Mouse (Mus musculus): ENCODE data around the gene Mfap5. TPM values are rescaled to one million over a fixed set of nuclear protein-coding genes. Genes with fewer than 3 reads are reported as not detected.
"Not testable (repeated sequence)": the region's sequence is repeated elsewhere in the genome, so short reads cannot be mapped to it uniquely, and the experiment has no call there.

The Mfap5 gene
- total RNA-seq, 2 experiments from 2014 or later: 226 to 237 TPM

DNA sequence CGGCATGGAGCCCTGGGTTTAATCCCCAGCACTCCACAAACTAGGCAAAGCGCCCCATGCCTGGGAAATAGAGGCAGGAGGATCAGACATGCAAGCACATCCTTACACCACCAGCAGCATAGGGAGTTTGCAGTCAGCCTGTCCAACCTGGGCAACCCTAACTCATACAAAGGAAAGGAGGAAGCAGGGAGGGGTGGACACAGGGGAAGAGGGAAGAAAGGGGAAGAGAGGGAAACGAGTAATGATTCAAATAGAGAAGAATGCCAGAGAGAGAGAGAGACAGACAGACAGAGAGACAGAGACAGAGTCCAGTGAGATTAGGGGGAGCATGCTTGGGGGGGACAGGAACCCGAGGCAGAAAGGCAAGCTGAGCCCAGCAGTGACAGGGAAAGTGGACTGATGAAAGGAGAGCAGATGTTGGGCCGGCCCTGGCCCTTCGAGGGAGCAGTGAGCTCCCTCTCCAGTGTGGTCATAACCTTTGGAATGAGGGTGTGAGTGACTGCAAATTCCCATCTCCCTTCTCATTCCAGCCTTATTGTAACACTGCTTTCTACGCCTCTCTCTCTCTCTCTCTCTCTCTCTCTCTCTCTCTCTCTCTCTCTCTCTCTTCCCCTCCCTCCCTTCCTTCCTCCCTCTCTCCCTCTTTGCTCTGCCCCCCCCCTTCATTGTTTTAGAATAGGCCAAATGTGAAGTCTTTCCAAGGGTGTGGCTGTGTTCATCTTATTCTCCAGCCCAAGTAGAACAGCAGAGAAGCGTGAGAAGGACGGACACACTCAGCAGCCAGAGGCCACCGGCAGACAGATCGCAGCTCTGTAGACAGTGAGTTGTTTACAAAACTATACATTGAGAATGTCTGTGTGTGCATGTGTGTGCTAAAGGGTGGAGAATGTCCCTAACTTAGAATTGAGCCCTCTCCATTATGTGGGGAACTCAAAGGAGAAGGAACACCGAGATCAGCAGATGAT lies 7.6 kb downstream of the Mfap5 start:
- no peak for DNase-seq (ENCODE audit: low spot score in 2 of 2)

DNA sequence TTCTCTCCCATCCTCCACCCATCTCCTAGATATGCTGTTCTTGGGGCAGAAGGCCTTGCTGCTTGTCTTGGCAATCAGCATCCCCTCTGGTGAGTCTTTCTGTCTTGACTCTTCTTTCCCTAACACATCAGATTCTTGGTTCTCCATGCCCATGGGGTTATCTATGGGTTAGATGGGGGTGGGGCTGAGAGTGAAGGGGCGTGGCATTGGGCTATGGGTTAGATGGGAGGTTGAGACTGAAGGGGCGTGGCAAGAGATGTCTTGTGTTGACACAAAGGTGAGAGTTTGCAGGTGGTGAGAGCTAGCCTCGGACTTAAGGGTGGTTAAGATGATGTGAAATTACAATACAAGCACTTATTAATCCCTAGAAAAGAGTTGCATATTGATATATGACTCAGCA lies 8.7 kb downstream of the Mfap5 start:
- DNase-seq (ENCODE audit: low spot score in 2 of 2): no peak

DNA sequence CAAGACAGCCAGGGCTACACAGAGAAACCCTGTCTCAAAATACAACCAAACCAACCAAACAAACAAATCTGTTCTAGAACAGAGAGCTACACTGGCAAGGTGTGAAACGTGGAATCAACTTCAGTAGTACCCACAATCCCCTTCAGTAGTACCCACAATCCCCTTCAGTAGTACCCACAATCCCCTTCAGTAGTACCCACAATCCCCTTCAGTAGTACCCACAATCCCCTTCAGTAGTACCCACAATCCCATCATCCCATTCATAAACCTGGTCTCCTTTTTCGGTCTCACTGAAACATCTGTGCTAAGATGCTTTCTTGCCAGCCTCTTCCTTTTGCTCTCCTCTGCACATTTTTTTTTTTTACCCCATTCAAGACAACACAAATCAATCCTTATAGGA lies 10.1 kb downstream of the Mfap5 start:
- not testable (repeated sequence) for DNase-seq (ENCODE audit: low spot score in 2 of 2)

DNA sequence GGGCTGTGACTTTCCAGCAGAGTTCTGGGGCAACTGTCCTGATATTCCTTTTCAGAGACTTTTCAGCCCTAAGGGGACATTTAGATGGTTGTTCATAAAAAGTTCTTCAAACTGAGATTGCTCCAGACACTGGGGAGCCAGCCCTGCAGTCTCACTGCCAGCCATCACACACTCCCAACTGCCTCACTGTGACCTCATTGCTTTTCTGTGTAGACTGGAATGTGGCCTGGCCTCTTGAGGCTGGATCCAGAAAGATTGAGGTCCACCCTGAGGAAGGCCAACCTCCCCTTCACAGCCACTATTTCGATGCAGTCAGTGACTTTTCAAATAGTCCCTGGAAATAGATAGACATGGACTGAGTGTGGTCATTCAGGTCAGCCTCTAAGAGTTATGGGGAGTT lies 12.0 kb downstream of the Mfap5 start:
- no peak for DNase-seq (ENCODE audit: low spot score in 2 of 2)

DNA sequence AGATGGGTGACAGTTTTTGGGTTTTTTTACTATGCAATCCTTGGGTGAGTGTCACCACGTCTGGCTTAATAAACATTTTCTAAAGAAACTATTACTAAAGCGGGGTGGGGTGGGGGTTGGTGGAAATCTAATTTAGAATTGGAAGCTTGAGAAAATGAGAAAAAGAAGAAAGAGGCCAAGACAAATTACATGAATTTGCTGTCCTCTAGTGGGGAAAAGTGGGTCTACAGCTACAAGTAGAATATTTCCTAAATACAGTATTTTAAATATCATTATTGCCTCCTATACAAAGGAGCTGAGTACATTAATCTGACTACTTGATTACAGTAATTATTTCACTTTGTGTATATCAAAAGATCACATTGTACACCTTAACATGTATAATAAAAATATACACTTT lies 13.7 kb downstream of the Mfap5 start:
- DNase-seq (ENCODE audit: low spot score in 2 of 2): no peak

DNA sequence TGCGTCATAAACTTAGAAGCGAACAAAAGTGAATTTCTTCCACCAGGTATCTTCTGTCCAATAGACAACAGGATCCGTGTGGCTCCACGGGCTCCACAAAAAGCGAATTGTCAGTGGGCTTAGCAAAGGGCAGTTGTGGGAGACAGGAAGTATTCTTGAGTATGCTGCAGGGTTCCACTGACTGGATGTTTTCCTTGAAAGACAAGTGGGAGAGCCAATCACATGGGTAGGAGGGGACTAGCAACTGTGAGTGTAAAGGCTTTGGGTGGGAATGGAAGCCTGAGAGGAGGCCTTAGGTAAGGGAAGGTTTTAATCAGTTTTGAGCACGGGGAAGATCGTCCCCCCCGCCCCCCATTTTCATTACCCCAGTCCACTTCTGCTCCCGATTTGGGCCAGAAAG lies 16.9 kb downstream of the Mfap5 start:
- no peak for DNase-seq (ENCODE audit: low spot score in 2 of 2)

DNA sequence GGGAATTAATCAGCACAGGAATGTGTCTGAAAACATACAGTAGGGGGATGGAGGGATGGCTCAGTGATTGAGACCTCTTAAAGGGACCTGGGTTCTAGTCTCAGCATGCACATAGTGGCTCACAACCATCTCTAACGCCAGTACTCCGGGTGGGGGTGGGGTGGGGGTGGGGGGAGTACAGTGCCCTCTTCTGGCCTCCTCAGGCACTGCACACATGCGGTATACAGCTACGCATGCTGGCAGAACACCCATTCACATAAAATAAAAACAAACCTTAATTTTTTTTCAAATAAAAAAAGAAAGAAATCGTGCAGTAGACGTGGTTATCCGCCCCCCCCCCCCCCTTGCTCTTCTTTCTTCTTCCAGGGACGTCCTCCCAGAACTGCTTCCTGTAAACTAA lies 17.6 kb downstream of the Mfap5 start:
- no peak for DNase-seq (ENCODE audit: low spot score in 2 of 2)

DNA sequence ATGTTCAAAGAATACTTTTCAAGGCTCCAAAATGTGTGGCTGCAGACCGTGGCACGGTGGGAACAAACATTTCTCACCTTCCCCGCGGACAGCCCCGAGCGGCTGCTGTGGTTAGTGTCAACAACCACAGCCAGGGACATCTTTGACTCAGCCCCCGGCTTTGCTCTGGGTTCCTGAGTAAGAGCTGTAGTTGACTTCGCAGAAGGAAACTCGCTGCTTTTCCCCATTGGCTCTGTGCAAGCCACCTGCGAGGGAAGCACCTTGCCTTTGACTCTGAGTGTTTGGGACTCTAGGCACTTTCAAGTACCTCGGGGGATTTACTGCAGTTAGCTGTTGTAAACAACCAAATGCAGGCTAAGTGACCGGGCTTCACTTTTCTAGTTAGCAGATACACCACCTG lies 22.0 kb downstream of the Mfap5 start:
- DNase-seq (ENCODE audit: low spot score in 2 of 2): no peak

DNA sequence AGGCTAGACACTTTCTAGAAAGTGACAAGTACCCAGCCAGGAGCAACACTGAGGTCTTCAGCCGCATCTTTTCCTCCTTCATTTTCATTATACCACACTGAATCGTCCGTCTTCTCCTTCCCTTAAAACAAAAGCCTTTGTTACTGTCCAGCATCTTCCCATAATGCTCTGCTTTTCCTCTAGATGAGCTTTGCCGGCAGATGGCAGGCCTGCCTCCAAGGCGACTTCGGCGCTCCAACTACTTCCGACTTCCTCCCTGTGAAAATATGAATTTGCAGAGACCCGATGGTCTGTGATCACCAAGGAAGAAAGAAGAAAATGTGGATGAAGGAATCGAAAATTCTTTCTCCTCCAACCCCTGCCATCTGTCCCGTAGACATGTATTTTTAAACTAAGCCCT lies 22.5 kb downstream of the Mfap5 start:
- DNase-seq (ENCODE audit: low spot score in 2 of 2): no peak

DNA sequence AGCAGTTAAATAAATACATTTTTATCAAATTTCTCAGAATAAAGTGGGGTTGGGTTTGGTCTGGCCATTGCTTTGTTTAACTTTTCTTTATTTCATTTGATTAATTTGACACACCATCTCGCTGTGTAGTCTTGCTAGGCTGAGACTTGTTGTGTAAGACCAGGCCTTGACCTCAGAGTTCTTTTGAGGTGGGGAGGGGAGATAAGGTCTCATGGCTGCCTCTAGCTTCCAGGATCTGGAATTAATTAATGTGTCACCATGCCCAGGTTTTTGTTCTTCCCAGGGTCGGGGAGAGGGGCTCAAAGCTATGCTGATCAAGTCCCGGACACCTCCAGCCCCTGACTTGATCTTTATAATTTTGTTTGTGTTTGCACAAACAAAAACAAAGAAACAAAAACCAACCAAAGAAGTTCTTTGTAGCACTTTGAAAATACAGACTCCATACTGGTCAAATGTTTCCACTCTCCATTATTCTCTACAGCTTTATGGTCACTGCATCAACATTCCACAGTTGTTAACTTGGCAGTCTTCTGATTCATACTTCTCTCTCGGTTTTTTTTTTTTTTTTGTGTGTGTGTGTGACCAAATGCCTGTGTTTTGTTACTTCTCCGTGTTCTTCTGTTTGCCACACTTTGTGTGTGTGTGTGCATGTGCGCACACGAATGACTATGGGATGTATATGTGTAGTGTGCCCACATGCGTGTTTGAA lies 26.0 kb downstream of the Mfap5 start:
- DNase-seq (ENCODE audit: low spot score in 2 of 2): no peak

DNA sequence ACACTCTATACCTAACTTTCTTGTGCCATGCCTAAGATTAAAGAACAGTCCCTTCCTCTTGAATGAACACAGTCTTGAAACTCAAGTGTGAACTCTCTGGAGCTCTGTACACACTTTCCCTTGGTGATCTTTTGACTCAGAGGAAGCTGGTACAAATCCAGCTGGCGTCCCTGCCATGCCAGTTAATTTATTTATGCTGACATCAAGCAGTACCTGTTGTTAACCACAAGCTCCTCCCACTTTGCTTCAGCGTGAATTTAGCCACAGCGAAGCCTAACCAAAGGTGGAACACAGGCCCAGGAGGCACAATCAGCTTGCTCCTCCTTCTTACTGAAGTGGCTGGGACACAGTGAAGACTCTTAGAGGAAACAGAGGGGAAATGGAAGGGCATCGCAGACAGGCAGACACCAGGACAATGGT lies 27.2 kb downstream of the Mfap5 start:
- DNase-seq (ENCODE audit: low spot score in 2 of 2): no peak

DNA sequence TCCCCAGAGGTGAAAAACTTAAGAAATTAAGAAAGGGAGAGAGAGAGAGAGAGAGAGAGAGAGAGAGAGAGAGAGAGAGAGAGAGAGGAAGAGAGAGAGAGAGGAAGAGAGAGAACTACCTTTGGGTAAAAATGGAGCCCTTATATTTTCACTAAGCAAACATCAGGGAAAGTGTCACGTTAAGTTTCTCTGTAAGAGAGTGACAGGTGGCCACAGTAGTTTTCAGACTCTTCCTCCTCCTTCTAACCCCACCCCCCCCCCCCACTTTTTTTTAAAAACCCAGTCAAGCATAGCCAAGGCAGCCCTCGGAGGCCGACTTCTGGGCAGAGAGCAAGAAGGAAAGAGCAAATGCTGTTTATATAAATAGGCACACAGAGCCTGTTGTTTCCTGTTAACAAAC lies 28.4 kb downstream of the Mfap5 start:
- no peak for DNase-seq (ENCODE audit: low spot score in 2 of 2)

DNA sequence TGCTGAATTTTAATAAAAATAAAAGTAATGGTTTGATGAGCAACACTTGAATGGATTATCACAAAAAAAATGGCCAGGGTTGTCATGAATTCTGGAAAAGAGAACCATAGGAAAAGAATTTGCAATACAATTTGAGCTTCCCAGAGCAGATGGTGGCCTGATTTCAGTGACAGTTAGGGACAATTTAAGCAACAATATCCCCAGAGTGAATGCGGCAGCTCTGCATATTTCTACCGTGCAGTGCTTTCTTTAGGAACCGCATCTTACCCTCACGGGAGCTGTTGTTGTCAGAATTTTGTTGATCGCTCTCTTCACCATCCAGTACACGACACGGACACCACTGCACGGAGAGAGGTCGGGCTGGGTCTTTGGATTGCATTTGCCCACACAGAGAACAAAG lies 33.9 kb downstream of the Mfap5 start:
- DNase-seq (ENCODE audit: low spot score in 2 of 2): no peak

DNA sequence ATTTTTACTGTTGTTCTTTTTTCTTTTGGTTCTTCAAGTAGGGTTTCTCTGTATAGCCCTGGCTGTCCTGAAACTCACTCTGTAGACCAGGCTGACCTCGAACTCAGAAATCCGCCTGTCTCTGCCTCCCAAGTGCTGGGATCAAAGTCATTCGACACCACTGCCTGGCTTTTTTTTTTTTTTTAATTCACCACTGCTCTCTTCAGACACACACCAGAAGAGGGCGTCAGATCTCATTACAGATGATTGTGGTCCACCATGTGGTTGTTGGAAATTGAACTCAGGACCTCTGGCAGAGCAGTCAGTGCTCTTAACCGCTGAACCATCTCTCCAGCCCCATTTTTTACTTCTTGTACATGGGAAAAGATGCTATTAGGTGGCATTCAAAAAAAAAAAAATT lies 36.8 kb downstream of the Mfap5 start:
- not testable (repeated sequence) for DNase-seq (ENCODE audit: low spot score in 2 of 2)

DNA sequence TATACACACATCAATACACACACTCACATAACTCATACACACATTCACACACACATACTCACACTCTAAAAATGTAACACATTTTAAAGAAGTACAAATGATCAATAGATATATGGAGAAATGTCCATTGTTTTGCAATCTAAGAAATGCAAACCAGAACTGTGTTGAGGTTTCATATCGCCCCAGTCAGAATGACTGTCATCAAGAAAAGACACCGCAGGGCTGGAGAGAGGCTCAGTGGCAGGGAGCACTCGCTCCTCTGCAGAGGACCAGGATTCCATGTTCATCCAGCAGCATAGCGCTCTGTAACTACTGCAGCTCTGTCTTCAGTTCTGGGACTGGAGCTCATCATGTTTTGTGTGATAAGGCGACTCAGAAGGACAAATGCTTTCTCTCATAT lies 37.9 kb downstream of the Mfap5 start:
- DNase-seq (ENCODE audit: low spot score in 2 of 2): no peak

DNA sequence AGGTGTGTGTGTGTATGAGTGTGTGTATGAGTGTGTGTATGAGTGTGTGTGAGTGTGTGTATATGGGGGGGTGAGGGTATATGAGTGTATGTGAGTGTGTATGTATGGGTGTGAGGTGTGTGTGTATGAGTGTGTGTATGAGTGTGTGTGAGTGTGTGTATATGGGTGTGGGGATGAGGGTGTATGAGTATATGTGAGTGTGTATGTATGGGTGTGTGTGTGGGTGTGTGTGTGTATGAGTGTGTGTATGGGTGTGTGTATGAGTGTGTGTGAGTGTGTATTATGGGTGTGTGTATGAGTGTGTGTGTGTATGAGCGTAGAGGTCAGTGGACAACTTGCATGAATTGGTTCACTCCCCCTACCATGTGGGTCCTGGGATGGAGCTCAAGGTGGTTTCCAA lies 39.0 kb downstream of the Mfap5 start:
- DNase-seq (ENCODE audit: low spot score in 2 of 2): no peak

DNA sequence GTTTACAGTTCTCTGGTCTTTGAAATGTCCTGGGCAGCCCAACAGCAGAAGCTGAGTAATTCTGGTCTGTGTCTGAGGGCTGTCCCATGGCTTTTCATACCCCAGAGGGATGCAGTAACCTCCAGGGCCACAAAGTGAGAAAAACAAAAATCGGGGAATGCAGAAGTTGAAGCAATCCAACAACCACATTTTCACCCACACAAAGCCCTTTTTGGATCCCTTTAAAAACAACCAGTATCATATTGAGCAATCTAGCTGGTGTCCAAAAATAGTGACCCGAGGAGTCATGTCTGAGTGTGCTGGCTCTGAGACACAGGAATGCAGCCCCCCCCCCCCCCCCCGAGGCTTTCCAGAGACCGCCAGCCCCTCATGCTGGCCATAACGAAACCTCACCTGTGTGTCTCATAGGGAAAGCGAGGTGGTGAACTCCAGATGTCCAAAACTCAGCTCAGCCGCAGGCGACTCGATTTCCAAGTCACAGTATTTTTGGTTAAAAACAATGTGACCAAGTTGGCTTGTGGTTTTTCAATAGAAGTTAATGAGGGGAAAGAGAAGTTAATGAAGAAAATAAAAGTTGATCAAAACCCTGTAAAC lies 39.7 kb downstream of the Mfap5 start:
- DNase-seq (ENCODE audit: low spot score in 2 of 2): no peak

DNA sequence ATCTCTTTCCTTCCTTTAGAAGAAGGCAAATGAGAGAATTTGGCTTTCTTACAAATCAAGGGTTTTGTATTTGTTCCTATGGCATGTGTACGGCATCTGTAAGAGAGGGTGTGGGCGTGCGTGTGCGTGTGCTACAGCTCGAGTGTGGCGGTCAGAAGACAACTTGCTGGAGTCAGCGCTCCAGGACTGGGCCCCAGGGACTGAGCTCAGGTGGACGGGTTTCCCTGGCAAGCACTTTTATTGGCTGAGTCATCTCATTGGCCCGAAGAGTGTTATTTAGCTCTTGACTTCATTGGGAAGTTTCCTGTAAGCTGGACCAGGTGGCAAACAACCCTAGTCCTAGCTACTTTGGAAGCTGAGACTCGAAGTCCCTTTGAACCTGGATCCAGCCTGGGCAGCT lies 40.3 kb downstream of the Mfap5 start:
- DNase-seq (ENCODE audit: low spot score in 2 of 2): no peak

DNA sequence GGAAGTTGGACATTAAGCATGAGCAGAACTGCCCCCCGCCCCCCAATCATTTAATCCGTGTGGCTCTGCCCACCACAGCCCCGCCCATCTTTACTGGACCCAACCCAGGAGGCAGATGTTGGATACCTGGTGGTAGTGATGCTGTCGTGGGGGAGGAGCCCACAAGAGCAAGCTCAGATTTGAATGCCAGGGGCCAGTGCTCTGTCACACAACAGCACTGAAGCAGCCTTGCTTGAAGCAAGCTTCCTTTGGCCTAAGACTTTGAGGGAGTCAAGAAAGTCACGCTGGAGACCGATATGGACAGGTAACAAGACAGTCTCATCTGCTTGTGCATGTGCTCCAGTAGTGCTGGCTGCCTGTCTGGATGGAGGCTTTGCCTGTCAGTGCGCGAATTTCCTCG lies 48.0 kb downstream of the Mfap5 start, which contains the start of gene Aicda:
TSS of gene Aicda (plus strand) at position 196 of the 400 bp plus-strand sequence.
- no peak for DNase-seq (ENCODE audit: low spot score in 2 of 2)

DNA sequence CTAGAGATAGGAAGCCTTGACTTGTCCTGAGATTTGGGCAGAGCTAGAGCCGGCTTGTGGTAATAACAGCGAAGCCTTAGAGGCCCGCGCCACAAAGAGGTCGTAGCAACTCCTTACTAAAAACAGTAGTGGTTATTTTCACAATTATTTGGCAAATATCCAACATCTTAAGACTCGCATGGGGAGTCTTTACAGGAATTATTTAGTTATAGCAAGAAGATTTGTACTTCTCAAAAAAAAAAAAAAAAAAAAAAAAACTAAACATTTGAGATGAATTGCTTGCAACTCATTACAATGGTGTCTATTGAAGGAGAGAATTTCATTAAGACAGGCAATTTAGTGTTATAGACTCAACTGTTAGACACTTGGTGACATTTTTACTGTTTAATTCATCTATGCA lies 48.5 kb downstream of the Mfap5 start:
- DNase-seq (ENCODE audit: low spot score in 2 of 2): no peak

DNA sequence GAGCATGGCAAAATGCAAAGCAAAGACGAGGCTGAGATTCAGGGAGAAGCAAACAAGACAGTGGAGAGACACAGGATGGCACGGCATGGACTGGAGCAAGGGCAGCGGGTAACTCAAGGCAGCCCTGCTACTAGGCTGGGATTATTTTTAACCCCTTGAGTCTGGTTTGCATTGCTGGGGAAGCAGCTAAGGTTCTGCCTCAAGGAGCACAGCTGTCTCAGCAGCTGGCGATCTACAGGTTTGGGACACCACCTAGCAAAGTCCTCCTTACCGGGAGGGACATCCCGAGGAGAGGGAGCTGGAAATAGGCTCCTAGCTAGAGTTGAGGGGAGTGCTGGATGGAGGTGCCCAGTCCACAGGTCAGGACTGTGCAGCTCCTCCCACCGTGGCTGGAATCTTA lies 49.6 kb downstream of the Mfap5 start:
- DNase-seq (ENCODE audit: low spot score in 2 of 2): no peak

DNA sequence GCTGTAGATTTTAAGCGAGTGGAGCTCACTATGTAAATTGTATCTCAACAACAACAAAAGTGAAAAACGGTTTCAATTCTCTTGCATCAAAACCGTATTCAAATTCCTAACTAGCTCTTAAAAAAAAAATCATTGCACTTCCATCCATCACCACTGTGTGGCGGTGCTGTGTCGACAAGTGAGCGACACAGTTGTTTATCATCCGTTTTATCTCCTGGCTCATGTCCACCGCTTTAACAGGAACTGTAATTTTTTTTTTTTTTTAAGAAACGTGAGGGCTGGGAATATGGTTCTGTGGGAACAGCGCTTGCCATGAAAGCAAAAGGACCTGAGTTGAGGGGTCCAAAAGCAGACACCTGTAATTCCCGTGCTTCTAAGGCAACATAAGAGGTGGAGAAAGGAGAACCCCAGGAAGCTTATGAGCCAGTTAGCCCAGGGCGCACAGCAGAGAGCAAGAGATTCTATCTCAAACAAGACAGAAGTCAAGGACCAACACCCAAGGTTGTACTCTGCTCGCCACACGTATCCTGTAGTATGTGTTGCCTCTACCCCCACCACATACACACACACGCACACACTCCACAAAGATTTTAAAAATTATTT lies 51.4 kb downstream of the Mfap5 start:
- DNase-seq (ENCODE audit: low spot score in 2 of 2): peak in 1 of 2 experiments; percentile 61

Measured in gastrocnemius, postnatal 4 days (tissue).